Mouse (Mus musculus) retina, adult 2 months (tissue): ENCODE data around the gene Ndufs7.
"Not testable (repeated sequence)": the region's sequence is repeated elsewhere in the genome, so short reads cannot be mapped to it uniquely, and the experiment has no call there.

Source experiments
- DNase-seq: peaks from one replicate; pipeline ENCODE4 v3.0.0-alpha.2; 2012; ENCODE audit warnings: low read depth, low spot score

Gene Ndufs7

DNA sequence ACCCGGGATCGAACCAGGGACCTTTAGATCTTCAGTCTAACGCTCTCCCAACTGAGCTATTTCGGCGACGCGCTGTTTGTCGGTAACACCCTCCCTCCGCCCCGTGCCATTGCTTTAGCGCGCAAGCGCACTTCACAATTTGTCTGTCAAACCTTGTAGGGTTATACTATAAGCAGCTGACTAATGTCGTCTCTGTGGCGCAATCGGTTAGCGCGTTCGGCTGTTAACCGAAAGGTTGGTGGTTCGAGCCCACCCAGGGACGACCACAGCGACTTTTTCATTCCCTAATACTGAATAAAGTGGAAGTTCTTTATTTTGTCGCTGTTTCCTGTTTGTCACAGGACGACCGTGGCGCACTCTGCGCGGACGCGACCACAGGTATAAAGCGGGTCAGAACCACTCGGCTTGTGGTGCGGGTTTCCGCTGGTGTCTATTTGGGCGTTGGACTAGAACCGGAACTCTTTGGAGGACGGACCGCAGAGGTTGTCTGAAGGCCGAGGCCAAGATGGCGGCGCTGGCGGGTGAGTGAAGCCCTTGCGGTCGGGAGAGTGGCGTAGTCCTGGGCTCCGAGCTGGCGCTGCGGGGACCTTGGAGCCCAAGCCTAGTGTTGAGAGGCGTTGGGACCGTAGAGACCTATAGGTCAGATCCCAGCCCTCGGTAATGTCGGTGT lies at the start of gene Ndufs7:
Gene Ndufs7 (plus strand): TSS at position 151 of the 670 bp plus-strand sequence.
- DNase-seq: peak; percentile 94

DNA sequence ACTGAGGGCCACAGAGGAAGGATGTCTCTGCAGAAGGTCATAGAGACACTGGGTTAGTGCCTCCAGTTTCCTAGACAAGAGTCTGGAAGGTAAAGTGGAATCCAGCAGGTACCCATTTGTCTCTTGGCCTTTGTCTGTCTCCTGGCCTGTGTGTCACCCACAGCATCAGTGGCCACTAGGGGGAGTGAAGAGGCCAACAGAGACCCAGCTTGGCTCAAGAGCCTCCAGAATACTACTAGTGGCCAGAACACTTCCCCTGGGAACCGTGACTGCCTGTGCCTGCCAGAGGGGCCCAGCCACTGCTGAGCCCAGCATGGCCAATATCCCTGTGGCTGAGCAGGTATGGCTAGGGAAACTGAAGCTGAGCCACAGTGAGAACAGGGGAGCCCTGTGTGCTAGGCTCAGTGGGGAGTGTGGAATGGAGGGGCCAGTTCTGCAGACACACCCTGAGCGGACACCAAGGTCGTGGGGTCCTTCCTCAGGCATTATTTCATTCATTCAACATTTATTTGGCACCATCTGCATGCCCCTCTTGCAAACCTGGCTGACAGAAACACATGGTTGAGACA lies 49.4 kb upstream of the Ndufs7 start:
- peak; percentile 60 for DNase-seq

DNA sequence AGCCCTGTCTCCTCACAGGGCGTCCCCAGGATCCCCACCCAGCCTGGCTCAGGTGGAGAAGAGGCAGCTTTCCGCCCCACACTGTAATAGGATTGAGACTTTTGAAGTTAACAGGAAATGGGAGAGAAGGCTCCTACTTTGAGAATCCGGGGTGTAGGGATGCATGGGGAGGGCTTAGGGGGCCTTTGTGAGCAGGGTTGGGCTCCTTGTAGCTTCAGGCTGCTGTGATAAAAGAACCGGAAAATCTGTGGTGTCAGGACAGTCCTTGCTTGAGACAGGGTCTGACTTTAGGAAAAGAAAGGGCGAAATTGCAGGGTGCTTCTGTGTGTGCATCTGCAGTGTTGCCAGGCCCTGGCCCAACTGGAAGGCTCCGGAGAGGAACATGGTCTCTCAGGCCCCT lies 48.4 kb upstream of the Ndufs7 start:
- no peak for DNase-seq

DNA sequence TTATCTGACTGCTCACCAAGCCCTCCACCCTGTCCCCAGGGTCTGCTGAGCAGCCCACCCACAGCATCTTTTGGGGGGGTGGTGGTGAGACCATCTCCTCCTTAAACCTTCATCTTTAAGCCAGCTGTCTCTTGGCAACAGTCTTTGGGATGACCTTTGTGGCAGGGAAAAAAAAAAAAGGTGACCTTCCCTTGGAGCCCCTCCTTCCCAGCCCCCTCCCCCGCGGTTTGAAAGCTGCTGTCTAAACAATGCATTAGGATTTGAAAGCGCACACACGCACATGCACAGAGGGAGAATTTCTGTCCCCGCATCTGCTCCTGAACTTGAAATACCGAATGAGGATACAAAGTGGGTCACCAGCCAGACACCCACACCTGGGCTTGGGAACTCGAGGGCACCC lies 44.9 kb upstream of the Ndufs7 start:
- no peak for DNase-seq

DNA sequence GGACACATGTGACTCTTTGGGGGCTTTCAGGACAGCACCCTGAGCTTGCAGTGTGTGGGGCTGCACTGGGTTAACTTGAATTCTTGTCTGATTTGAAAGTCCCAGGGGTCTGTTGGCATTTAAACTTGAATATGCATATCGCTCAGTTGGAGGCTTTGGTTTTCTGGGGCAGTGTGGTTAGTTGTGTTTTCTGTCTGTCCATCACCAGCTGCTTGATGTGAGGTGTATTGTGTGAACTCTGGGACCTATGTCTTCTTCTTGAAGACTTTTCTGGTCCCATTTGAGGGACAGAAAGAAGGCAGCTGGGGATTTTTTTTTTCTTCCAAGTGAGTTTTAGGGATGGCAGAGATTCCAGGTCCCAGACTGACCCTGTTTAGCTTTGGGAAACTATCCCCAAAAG lies 41.7 kb upstream of the Ndufs7 start:
- no peak for DNase-seq

GRCm38 (mm10) chr10:80207676-80208075 lies 41.2 kb upstream of the Ndufs7 start:
- DNase-seq: no peak

- no peak for DNase-seq
These were observed 40.7 kb upstream of the Ndufs7 start for GRCm38 (mm10) chr10:80208248-80208647.

GRCm38 (mm10) chr10:80208841-80209371 lies 40.0 kb upstream of the Ndufs7 start:
- DNase-seq: no peak

DNA sequence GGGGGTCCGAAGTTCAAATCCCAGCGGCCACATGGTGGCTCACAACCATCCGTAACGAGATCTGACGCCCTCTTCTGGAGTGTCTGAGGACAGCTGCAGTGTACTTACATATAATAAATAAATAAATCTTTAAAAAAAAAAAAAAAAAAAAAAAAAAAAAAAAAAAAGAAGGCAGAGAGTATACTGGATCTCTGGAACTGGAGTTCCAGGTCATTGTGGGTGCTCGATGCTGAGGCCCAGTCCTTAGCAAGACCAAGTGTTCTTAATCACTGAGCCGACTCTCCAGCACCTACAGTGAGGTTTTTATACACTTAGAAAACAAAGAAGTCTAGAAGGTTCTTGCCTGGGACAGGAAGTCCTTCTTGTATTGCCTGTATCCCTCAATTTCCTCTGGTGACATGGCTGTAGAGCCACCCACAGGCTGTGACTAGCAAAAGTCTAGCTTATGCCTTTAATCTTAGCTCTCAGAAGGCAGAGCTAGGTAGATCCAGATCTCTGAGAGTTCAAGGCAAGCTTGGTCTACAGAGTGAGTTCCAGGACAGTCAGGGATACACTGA lies 37.3 kb upstream of the Ndufs7 start:
- DNase-seq: not testable (repeated sequence)

GRCm38 (mm10) chr10:80215048-80215772 lies 33.7 kb upstream of the Ndufs7 start:
- DNase-seq: no peak

DNA sequence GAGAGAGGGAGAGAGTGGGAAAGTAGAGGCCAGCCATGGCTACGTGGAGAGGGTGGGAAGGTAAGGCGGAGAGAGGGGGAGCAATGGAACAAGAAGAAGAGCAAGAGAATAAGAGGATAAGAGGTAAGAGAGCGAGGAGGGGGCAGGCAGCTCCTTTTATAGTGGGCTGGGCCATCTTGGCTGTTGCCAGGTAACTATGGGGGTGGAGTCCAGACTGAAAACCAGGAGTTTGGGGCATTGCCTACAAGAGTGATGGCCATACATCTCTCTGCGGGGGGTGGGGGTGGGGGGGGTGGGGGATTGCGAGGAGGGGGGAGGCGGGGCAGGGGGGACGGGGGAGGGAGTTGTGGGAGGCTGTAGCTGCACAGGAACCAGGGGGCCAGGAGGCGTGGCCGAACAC lies 28.2 kb upstream of the Ndufs7 start:
- DNase-seq: no peak

DNA sequence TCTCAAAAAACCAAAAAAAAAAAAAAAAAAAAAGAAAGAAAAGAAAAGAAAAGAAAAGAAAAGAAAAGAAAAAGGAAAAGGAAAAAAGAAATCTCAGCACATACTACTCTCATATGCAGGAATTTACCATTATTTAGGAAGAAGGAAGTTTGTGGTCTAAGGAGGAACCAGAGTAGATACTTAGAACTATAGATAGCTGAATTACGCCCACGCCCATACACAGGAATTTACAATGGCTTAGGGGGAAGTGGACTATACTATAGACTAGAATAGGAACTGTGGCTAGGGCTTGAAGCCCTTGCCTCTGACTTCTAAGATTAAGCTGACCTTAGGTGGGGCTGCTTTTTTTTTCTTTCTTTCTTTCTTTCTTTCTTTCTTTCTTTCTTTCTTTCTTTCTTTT lies 25.8 kb upstream of the Ndufs7 start:
- DNase-seq: not testable (repeated sequence)

DNA sequence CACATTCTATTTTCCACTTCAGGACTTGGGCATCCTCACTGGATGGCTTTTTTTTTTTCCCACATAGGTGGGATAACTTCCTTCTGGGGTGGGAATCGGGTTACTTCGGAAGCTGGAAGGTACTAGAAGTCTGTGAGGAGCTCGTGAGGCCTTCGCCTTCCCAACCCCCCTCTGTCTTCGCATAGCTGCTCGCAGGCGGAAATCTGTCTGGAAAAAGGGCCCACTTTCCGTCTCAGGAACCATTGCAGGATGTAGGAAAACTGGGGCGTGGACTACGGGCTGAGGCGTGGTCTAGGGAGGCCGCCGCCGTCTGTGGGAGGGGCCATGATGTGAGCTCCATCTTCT lies 22.9 kb upstream of the Ndufs7 start:
- DNase-seq: no peak

DNA sequence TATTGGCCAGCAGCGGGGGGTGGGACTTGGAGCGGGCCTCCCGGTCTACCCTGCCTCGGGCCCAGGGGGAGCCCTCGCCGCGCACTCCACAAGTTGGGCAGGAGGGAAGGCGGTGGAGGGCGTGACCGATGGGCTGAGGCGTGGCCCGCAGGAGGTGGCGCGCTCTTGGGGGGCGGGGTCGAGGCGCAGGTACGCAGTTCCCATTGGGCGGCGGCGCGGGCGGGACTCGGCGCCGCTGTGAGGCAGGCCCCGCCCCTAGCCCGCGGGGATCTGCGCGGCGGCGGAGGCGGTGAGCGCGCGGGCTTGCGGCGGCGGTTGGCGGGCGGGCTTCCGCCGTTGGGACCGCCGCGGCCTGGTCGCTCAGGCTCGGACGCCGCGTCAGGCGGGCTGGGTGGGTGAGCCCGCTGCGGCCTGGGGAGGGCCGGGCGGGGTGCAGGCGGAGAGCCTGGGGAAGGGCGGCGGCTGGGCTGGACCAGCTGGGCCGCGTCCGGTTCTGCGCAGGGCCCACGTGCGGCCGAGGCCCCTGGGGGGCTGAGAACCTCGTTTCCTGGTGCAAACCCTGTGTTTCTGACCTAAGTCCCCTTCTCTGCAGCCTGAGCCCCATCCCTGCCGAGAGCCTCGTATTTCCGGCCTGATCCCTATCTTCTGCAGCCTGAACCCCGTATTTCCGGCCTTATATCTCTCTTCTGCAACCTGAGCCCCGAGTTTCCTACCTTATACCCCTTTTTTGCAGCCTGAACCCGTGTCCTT lies 22.3 kb upstream of the Ndufs7 start, which contains the start of gene Mum1:
Gene Mum1 (plus strand): TSS at position 19 of the 750 bp plus-strand sequence.
- peak; percentile 93 for DNase-seq

DNA sequence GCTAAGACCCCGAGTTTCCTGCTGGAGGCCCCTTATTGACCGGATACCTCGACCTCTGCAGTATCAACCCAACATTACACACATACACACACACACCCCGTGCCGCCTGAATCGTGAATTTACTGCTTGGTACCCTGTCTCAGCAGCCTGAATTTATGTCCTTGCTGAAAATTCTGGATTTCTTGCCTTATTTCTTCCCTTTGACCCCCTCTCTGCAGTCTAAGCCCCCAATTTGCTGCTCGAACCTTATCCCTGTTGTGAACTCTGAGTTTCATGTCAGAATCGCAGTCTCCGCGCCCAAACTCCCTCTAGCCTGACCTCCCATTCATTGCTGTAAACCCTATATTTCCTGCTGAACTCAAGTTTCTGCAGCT lies 21.8 kb upstream of the Ndufs7 start:
- no peak for DNase-seq

GRCm38 (mm10) chr10:80227877-80228775 lies 20.8 kb upstream of the Ndufs7 start:
- DNase-seq: no peak

- DNase-seq: no peak
These were observed 12.6 kb upstream of the Ndufs7 start for GRCm38 (mm10) chr10:80236145-80236825.

- no peak for DNase-seq
These were observed 11.9 kb upstream of the Ndufs7 start for GRCm38 (mm10) chr10:80237020-80237419.

DNA sequence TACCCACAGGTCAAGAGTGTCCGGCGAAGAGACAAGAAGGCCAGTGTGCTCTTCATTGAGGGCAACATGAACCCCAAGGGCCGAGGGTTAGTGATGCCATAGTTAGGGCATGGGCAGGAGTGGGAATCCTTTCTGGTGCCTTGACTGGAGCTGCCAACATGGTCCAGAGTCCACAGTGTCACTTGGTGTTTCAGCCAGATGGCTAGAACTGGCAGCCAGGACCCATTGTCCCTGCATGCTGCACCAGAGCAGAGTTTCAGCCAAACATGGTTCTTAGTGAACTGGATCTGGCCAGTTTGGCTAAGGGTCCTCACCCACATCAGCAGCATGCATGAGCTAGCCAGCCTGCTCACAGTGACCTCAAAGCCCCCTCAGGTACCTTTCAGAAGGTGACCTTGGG lies 10.6 kb upstream of the Ndufs7 start:
- no peak for DNase-seq

GRCm38 (mm10) chr10:80239791-80240190 lies 9.1 kb upstream of the Ndufs7 start:
- no peak for DNase-seq
